Mouse (Mus musculus) kidney, embryonic 16.5 days (tissue): ENCODE measurements around the gene Pdia4. TPM values are rescaled to one million over a fixed set of nuclear protein-coding genes. Genes with fewer than 3 reads are reported as not detected.

Experiments
- ATAC-seq: fragments of 200-750 bp; cut with Nextera tagmentation; 2 replicates; pipeline ENCODE4 v1.8.0; 2017; ENCODE audit warnings: moderate TSS enrichment; ENCODE audit not compliant: low FRiP score, low TSS enrichment
- H3K27ac ChIP-seq: fragments of 300-500 bp; sonication (generic); 2 replicates; pipeline ENCODE4 v1.5.1; 2014; ENCODE audit warnings: low read length
- H3K27me3 ChIP-seq: fragments of 300-500 bp; sonication (generic); 2 replicates; pipeline ENCODE4 v1.6.1; 2014; ENCODE audit warnings: low read length, control low read depth, mixed read lengths; ENCODE audit not compliant: insufficient read depth
- H3K36me3 ChIP-seq: fragments of 300-500 bp; sonication (generic); 2 replicates; pipeline ENCODE4 v1.6.1; 2014; ENCODE audit warnings: low read length, control low read depth, mixed read lengths; ENCODE audit not compliant: insufficient read depth
- H3K4me1 ChIP-seq: fragments of 300-500 bp; sonication (generic); 2 replicates; pipeline ENCODE4 v1.6.1; 2014; ENCODE audit warnings: low read length, control low read depth, mixed read lengths; ENCODE audit not compliant: insufficient read depth
- H3K4me2 ChIP-seq: fragments of 300-500 bp; sonication (generic); replicated peaks from 2 replicates; pipeline ENCODE4 v1.6.1; 2014; ENCODE audit warnings: low read depth, low read length
- H3K4me3 ChIP-seq: fragments of 300-500 bp; sonication (generic); 2 replicates; pipeline ENCODE4 v1.5.1; 2014; ENCODE audit warnings: mild to moderate bottlenecking, low read length
- H3K9ac ChIP-seq: fragments of 300-500 bp; sonication (generic); replicated peaks from 2 replicates; pipeline ENCODE4 v1.6.1; 2014; ENCODE audit warnings: low read length
- H3K9me3 ChIP-seq: fragments of 300-500 bp; sonication (generic); 2 replicates; pipeline ENCODE4 v1.6.1; 2016; ENCODE audit warnings: low read length, control low read depth
- WGBS: fragments of 180-500 bp; shearing (Covaris S2); extraction: QIAGEN DNeasy Blood & Tissue Kit; methylation state at CpG from one replicate; pipeline ENCODE4 v1.1.7; 2014; 5-methylcytosine and 5-hydroxymethylcytosine counted together
- polyA plus RNA-seq: library from polyadenylated mRNA; unstranded; fragments of >200 nt; fragmentation: Nextera tagmentation; extraction: Ambion mirVana; gene quantifications from 2 replicates; pipeline ENCODE4 v1.2.1, GENCODE M21; 2015

Pdia4 gene
- polyA plus RNA-seq, 1 experiment from 2014 or later = 397 TPM

- no peaks in the 10 kb centered on the region for H3K27me3 ChIP-seq
- H3K4me2 ChIP-seq = no peak overlapping the region
- WGBS = 73% methylated on average over 1 of the region's 1 CpGs
- H3K4me3 ChIP-seq = no peak overlapping the region
- H3K27ac ChIP-seq = no peak overlapping the region
- no peaks in the 10 kb centered on the region for H3K36me3 ChIP-seq
- peaks cover 4% of the 10 kb centered on the region; the same call in 1 of the 2 replicates for H3K4me1 ChIP-seq
- no peaks in the 10 kb centered on the region for H3K9me3 ChIP-seq
- no peak for ATAC-seq
- H3K9ac ChIP-seq = no peak overlapping the region
These were observed 19.0 kb upstream of the Pdia4 start for GRCm38 (mm10) chr6:47832220-47832619.

GRCm38 (mm10) chr6:47830104-47831078 lies 17.2 kb upstream of the Pdia4 start, which contains the start of gene Zfp786:
TSS of gene Zfp786 (minus strand) at chr6:47830867.
- Histone ChIP-seq H3K27ac (peak within 1 kb of the TSS; percentile 69), H3K4me3 (peak within 1 kb of the TSS; percentile 81), H3K4me1 (peaks cover 4% of the 10 kb centered on the region; the same call in 1 of the 2 replicates), H3K4me2 (peak within 1 kb of the TSS; percentile 53), H3K9me3 (no peaks in the 10 kb centered on the region), H3K9ac (peak within 1 kb of the TSS; percentile 87), H3K36me3 (no peaks in the 10 kb centered on the region), H3K27me3 (no peaks in the 10 kb centered on the region)
- ATAC-seq = peak; percentile 93
- 1% methylated on average over 64 of the region's 64 CpGs for WGBS

- Histone ChIP-seq H3K4me1 (peaks cover 4% of the 10 kb centered on the region; the same call in 1 of the 2 replicates), H3K4me2 (no peak overlapping the region), H3K36me3 (no peaks in the 10 kb centered on the region), H3K9me3 (no peaks in the 10 kb centered on the region), H3K27ac (no peak overlapping the region), H3K9ac (no peak overlapping the region), H3K27me3 (no peaks in the 10 kb centered on the region), H3K4me3 (no peak overlapping the region)
- 14% methylated on average over 1 of the region's 1 CpGs for WGBS
- ATAC-seq = no peak
These were observed 15.7 kb upstream of the Pdia4 start for GRCm38 (mm10) chr6:47828950-47829349.

GRCm38 (mm10) chr6:47827462-47827861 lies 14.2 kb upstream of the Pdia4 start:
- Histone ChIP-seq H3K4me3 (no peak overlapping the region), H3K9ac (no peak overlapping the region), H3K27me3 (no peaks in the 10 kb centered on the region), H3K36me3 (no peaks in the 10 kb centered on the region), H3K9me3 (no peaks in the 10 kb centered on the region), H3K4me2 (no peak overlapping the region), H3K27ac (no peak overlapping the region), H3K4me1 (peaks cover 4% of the 10 kb centered on the region; the same call in 1 of the 2 replicates)
- ATAC-seq = no peak
- 97% methylated on average over 4 of the region's 4 CpGs for WGBS

- H3K9me3 ChIP-seq = no peaks in the 10 kb centered on the region
- no peak overlapping the region for H3K9ac ChIP-seq
- H3K4me1 ChIP-seq = peaks cover under 1% of the 10 kb centered on the region; the same call in 1 of the 2 replicates
- H3K27me3 ChIP-seq = no peaks in the 10 kb centered on the region
- ATAC-seq = no peak
- H3K4me3 ChIP-seq = no peak overlapping the region
- no peak overlapping the region for H3K4me2 ChIP-seq
- no peak overlapping the region for H3K27ac ChIP-seq
- peaks cover 19% of the 10 kb centered on the region; the same call in 1 of the 2 replicates for H3K36me3 ChIP-seq
- WGBS = 43% methylated on average over 2 of the region's 2 CpGs
These were observed 11.0 kb upstream of the Pdia4 start for GRCm38 (mm10) chr6:47824241-47824640.

- H3K27ac ChIP-seq = no peak overlapping the region
- no peaks in the 10 kb centered on the region for H3K4me1 ChIP-seq
- no peak overlapping the region for H3K4me2 ChIP-seq
- WGBS = 93% methylated on average over 6 of the region's 6 CpGs
- H3K9ac ChIP-seq = no peak overlapping the region
- no peaks in the 10 kb centered on the region for H3K27me3 ChIP-seq
- peaks cover 19% of the 10 kb centered on the region; the same call in 1 of the 2 replicates for H3K36me3 ChIP-seq
- no peak overlapping the region for H3K4me3 ChIP-seq
- H3K9me3 ChIP-seq = no peaks in the 10 kb centered on the region
- ATAC-seq = no peak
These were observed 8.5 kb upstream of the Pdia4 start for GRCm38 (mm10) chr6:47821776-47822175.

GRCm38 (mm10) chr6:47821236-47821635 lies 8.0 kb upstream of the Pdia4 start:
- WGBS = 91% methylated on average over 5 of the region's 5 CpGs
- Histone ChIP-seq H3K9me3 (no peaks in the 10 kb centered on the region), H3K4me1 (no peaks in the 10 kb centered on the region), H3K36me3 (peaks cover 19% of the 10 kb centered on the region; the same call in 1 of the 2 replicates), H3K9ac (no peak overlapping the region), H3K4me2 (no peak overlapping the region), H3K4me3 (no peak overlapping the region), H3K27ac (no peak overlapping the region), H3K27me3 (no peaks in the 10 kb centered on the region)
- ATAC-seq = no peak

- 91% methylated on average over 23 of the region's 23 CpGs for WGBS
- no peak for ATAC-seq
- Histone ChIP-seq H3K4me1 (no peaks in the 10 kb centered on the region), H3K9ac (no peak overlapping the region), H3K27me3 (no peaks in the 10 kb centered on the region), H3K36me3 (peaks cover 19% of the 10 kb centered on the region; the same call in 1 of the 2 replicates), H3K27ac (no peak overlapping the region), H3K9me3 (no peaks in the 10 kb centered on the region), H3K4me3 (no peak overlapping the region), H3K4me2 (no peak overlapping the region)
These were observed 6.5 kb upstream of the Pdia4 start for GRCm38 (mm10) chr6:47819626-47820325.

- ATAC-seq = no peak
- Histone ChIP-seq H3K4me3 (no peak overlapping the region), H3K27ac (no peak overlapping the region), H3K27me3 (no peaks in the 10 kb centered on the region), H3K9me3 (no peaks in the 10 kb centered on the region), H3K4me1 (peaks cover 5% of the 10 kb centered on the region), H3K9ac (no peak overlapping the region), H3K36me3 (peaks cover 19% of the 10 kb centered on the region; the same call in 1 of the 2 replicates), H3K4me2 (no peak overlapping the region)
- WGBS = 93% methylated on average over 8 of the region's 8 CpGs
These were observed 5.5 kb upstream of the Pdia4 start for GRCm38 (mm10) chr6:47818721-47819120.
